In genomic region chr4:133675594-133676016, GRCm38 (mm10) we compare ENCODE assay signal across 8 mouse cellular contexts. TPM values are rescaled to one million over a fixed set of nuclear protein-coding genes. Genes with fewer than 3 reads are reported as not detected.
DNase-seq lines count a peak whose midpoint lies in the region; ATAC-seq and TF ChIP-seq lines count a peak whose summit lies in the region.

No protein-coding gene starts in this region.

- peak overlapping the region; percentile 49 for H3K4me2 ChIP-seq in heart, embryonic 12.5 days
- H3K4me2 ChIP-seq in kidney, postnatal 0 days (ENCODE audit: low read length): peak overlapping the region; percentile 27

- WGBS in embryonic facial prominence, embryonic 10.5 days: 7% methylated on average over 5 of the region's 5 CpGs
- WGBS in heart, embryonic 12.5 days: 3% methylated on average over 5 of the region's 5 CpGs
- 1% methylated on average over 5 of the region's 5 CpGs for WGBS in kidney, postnatal 0 days

- intact Hi-C loops in left cerebral cortex, postnatal 4 days (cut with DNase I): no loop called here

- no peak for TF ChIP-seq CTCF in kidney, postnatal 0 days (IDR thresholded peaks at IDR 0.05; ENCODE audit: low read depth)

- peak overlapping the region; percentile 16; the same call in 1 of the 2 replicates for H3K4me3 ChIP-seq in embryonic facial prominence, embryonic 10.5 days
- 0 out of 2 replicates have a peak overlapping the region, but pooled peaks have one; percentile 3 for H3K4me3 ChIP-seq in heart, embryonic 12.5 days
- no peak overlapping the region for H3K4me3 ChIP-seq in kidney, postnatal 0 days (replicated peaks; ENCODE audit: low read depth, low read length)

- peaks cover 28% of the 10 kb centered on the region for H3K36me3 ChIP-seq in embryonic facial prominence, embryonic 10.5 days (replicated peaks)
- peaks cover 20% of the 10 kb centered on the region for H3K36me3 ChIP-seq in heart, embryonic 12.5 days
- H3K36me3 ChIP-seq in kidney, postnatal 0 days (ENCODE audit: insufficient read depth, low read length): peaks cover 8% of the 10 kb centered on the region; the same call in 1 of the 2 replicates

- peak; percentile 74 for DNase-seq in left cerebral cortex, postnatal 4 days
- DNase-seq in left cerebral cortex, adult 9 months (ENCODE audit: low spot score in 2 of 2): no peak
- peak; percentile 72 for DNase-seq in embryonic facial prominence, embryonic 10.5 days (ENCODE audit: low spot score)
- peak; percentile 87 for DNase-seq in kidney, postnatal 0 days (ENCODE audit: low spot score)
- DNase-seq in lung, postnatal 14 days: peak; percentile 80
- DNase-seq in right cerebral cortex, postnatal 14 days: peak; percentile 47
- DNase-seq in natural killer cell, adult 2 months (ENCODE audit: low spot score in 2 of 2): no peak

- peak overlapping the region; percentile 43; the same call in 1 of the 2 replicates for H3K9ac ChIP-seq in heart, embryonic 12.5 days
- H3K9ac ChIP-seq in kidney, postnatal 0 days (ENCODE audit: low read depth, low read length): no peak overlapping the region

- no peaks in the 10 kb centered on the region for H3K27me3 ChIP-seq in embryonic facial prominence, embryonic 10.5 days (replicated peaks; ENCODE audit: low read depth, poor library complexity, severe bottlenecking)
- H3K27me3 ChIP-seq in heart, embryonic 12.5 days (replicated peaks): no peaks in the 10 kb centered on the region
- no peaks in the 10 kb centered on the region for H3K27me3 ChIP-seq in kidney, postnatal 0 days (ENCODE audit: insufficient read depth, low read length)

- H3K9me3 ChIP-seq in embryonic facial prominence, embryonic 10.5 days: no peaks in the 10 kb centered on the region
- H3K9me3 ChIP-seq in heart, embryonic 12.5 days (replicated peaks): no peaks in the 10 kb centered on the region
- H3K9me3 ChIP-seq in kidney, postnatal 0 days (replicated peaks; ENCODE audit: low read length): no peaks in the 10 kb centered on the region

- H3K27ac ChIP-seq in embryonic facial prominence, embryonic 10.5 days (replicated peaks): peak overlapping the region; percentile 62
- H3K27ac ChIP-seq in heart, embryonic 12.5 days (ENCODE audit: poor library complexity, severe bottlenecking): peak overlapping the region; percentile 83
- H3K27ac ChIP-seq in kidney, postnatal 0 days: peak overlapping the region; percentile 75

- peak; percentile 31; the same call in 1 of the 2 replicates for ATAC-seq in heart, embryonic 12.5 days (ENCODE audit: insufficient number of reproducible peaks, low FRiP score)
- ATAC-seq in kidney, postnatal 0 days (replicated peaks; ENCODE audit: low FRiP score, low read depth): 0 out of 2 replicates have a peak, but pooled peaks have one; percentile 8

- peaks cover 72% of the 10 kb centered on the region for H3K4me1 ChIP-seq in embryonic facial prominence, embryonic 10.5 days
- peaks cover 49% of the 10 kb centered on the region for H3K4me1 ChIP-seq in heart, embryonic 12.5 days (replicated peaks)
- peaks cover 32% of the 10 kb centered on the region for H3K4me1 ChIP-seq in kidney, postnatal 0 days (replicated peaks; ENCODE audit: insufficient read depth, low read length)

RNA-seq across cellular contexts. Expression of gene Pigv, which starts 3.2 kb away (rescaled TPM):
- total RNA-seq in left cerebral cortex, postnatal 4 days (2021): 10 to 100 TPM; 11.5 to 12.8 TPM
- 14.8 TPM in 2 replicates for polyA plus RNA-seq in embryonic facial prominence, embryonic 10.5 days (2016; fragmentation: Nextera tagmentation; extraction: Ambion mirVana)
- polyA plus RNA-seq in heart, embryonic 12.5 days (2016; fragmentation: Nextera tagmentation; extraction: Ambion mirVana): 15.0 and 18.4 TPM in 2 replicates
- 19.1 and 19.7 TPM in 2 replicates for polyA plus RNA-seq in kidney, postnatal 0 days (2015; fragmentation: Nextera tagmentation; extraction: Ambion mirVana)

RNA-seq across cellular contexts. Expression of gene Zdhhc18, which starts 25.7 kb away (rescaled TPM):
- 10 to 100 TPM; 37.1 to 37.8 TPM for total RNA-seq in left cerebral cortex, postnatal 4 days (2021)
- 2.3 and 3.0 TPM in 2 replicates for polyA plus RNA-seq in embryonic facial prominence, embryonic 10.5 days (2016; fragmentation: Nextera tagmentation; extraction: Ambion mirVana)
- polyA plus RNA-seq in heart, embryonic 12.5 days (2016; fragmentation: Nextera tagmentation; extraction: Ambion mirVana): 3.5 and 3.9 TPM in 2 replicates
- 3.7 and 7.1 TPM in 2 replicates for polyA plus RNA-seq in kidney, postnatal 0 days (2015; fragmentation: Nextera tagmentation; extraction: Ambion mirVana)

Comparison
In these comparisons a context has a peak if more than half of its experiments do, and no peak if none do; other contexts are left out.
1. DNase-seq: peak in left cerebral cortex, postnatal 4 days (single experiment), embryonic facial prominence, embryonic 10.5 days (single experiment), kidney, postnatal 0 days (single experiment), lung, postnatal 14 days (single experiment) and right cerebral cortex, postnatal 14 days (single experiment); none in left cerebral cortex, adult 9 months (0 of 2) and natural killer cell, adult 2 months (0 of 2).
2. Peak in every context shown above with its lines, with median percentiles within 50 percentile points of each other: H3K27ac ChIP-seq.